Mouse (Mus musculus) lung, adult 2 months (tissue): Measurements from ENCODE around the gene Tmem171. TPM values are rescaled to one million over a fixed set of nuclear protein-coding genes. Genes with fewer than 3 reads are reported as not detected.

Experiments used
- DNase-seq: peaks from one replicate; pipeline ENCODE4 v3.0.0; 2022
- H3K4me1 ChIP-seq: fragments of 200-500 bp; 2 replicates; pipeline ENCODE4 v1.6.1; 2011; ENCODE audit warnings: low read length; ENCODE audit not compliant: control insufficient read depth, insufficient read depth
- H3K4me3 ChIP-seq: fragments of 200-500 bp; replicated peaks from 2 replicates; pipeline ENCODE3; 2011; ENCODE audit warnings: low read depth, mild to moderate bottlenecking, control low read depth, low read length; ENCODE audit errors: extremely low read depth
- CTCF ChIP-seq: fragments of 200-500 bp; IDR thresholded peaks from 2 replicates; pipeline ENCODE4 v1.5.1; 2011; ENCODE audit warnings: mild to moderate bottlenecking, low read length, control low read depth; ENCODE audit not compliant: insufficient read depth
- POLR2A ChIP-seq: fragments of 200-500 bp; IDR thresholded peaks from 2 replicates; pipeline ENCODE4 v1.6.1; 2011; ENCODE audit warnings: low read depth, mild to moderate bottlenecking, control low read depth, low read length, borderline replicate concordance; ENCODE audit errors: extremely low read depth
- WGBS: fragments of 180-500 bp; shearing (Covaris S2); methylation state at CpG from one replicate; pipeline ENCODE4 v1.1.7; 2018; 5-methylcytosine and 5-hydroxymethylcytosine counted together
- polyA plus RNA-seq: library from polyadenylated mRNA; depleted of rRNA; stranded (reverse); fragments of >200 nt; gene quantifications from 2 replicates; pipeline ENCODE4 v1.2.3, GENCODE M21; 2012

The Tmem171 gene
- polyA plus RNA-seq, 1 experiment: 6.6 TPM

GRCm38 (mm10) chr13:98680470-98681060 is 14.1 kb downstream of the Tmem171 start:
- TF ChIP-seq CTCF: no peak
- TF ChIP-seq POLR2A: no peak
- Histone ChIP-seq H3K4me1 (no peaks in the 10 kb centered on the region), H3K4me3 (no peak overlapping the region)
- WGBS: 67% methylated on average over 5 of the region's 5 CpGs
- DNase-seq: no peak

GRCm38 (mm10) chr13:98679631-98680041 is 15.0 kb downstream of the Tmem171 start:
- Histone ChIP-seq H3K4me3 (no peak overlapping the region), H3K4me1 (no peaks in the 10 kb centered on the region)
- no peak for DNase-seq
- no peak for TF ChIP-seq POLR2A
- TF ChIP-seq CTCF: no peak
- 34% methylated on average over 4 of the region's 4 CpGs for WGBS

- WGBS: 95% methylated on average over 1 of the region's 1 CpGs
- no peak for TF ChIP-seq CTCF
- TF ChIP-seq POLR2A: no peak
- Histone ChIP-seq H3K4me1 (no peaks in the 10 kb centered on the region), H3K4me3 (no peak overlapping the region)
- no peak for DNase-seq
These were observed 15.4 kb downstream of the Tmem171 start for GRCm38 (mm10) chr13:98679230-98679629.

DNA sequence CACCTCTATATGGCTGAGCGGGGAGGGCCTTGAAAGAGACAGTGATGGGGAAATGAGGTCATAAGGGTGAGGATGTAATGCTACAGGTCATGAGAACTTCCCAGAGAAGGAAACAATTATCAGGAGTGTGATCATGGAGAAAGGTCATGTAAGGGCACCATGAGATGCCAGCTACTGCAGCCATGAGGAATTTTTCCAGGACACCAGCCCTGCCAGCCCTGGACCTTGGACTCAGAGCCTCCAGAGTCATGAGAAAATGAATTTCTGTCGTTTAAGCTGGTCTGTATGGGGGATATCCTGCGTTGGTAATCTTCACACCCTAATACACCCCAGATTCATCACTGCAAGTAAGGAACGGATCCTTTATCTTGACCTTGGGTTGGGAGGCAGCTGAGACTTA is 20.7 kb downstream of the Tmem171 start:
- WGBS: 65% methylated on average over 4 of the region's 4 CpGs
- no peak for DNase-seq
- H3K4me3 ChIP-seq: no peak overlapping the region
- no peak for TF ChIP-seq CTCF
- TF ChIP-seq POLR2A: no peak
- H3K4me1 ChIP-seq: no peaks in the 10 kb centered on the region

GRCm38 (mm10) chr13:98669296-98669695 is 25.3 kb downstream of the Tmem171 start:
- no peak overlapping the region for H3K4me3 ChIP-seq
- WGBS: 77% methylated on average over 3 of the region's 3 CpGs
- DNase-seq: no peak
- TF ChIP-seq CTCF: no peak
- no peak for TF ChIP-seq POLR2A
- no peaks in the 10 kb centered on the region for H3K4me1 ChIP-seq

GRCm38 (mm10) chr13:98667316-98667715 is 27.3 kb downstream of the Tmem171 start:
- Histone ChIP-seq H3K4me1 (no peaks in the 10 kb centered on the region), H3K4me3 (no peak overlapping the region)
- no peak for DNase-seq
- no peak for TF ChIP-seq CTCF
- no peak for TF ChIP-seq POLR2A
- WGBS: 64% methylated on average over 3 of the region's 3 CpGs

GRCm38 (mm10) chr13:98665240-98665639 is 29.4 kb downstream of the Tmem171 start:
- DNase-seq: no peak
- Histone ChIP-seq H3K4me1 (no peaks in the 10 kb centered on the region), H3K4me3 (no peak overlapping the region)
- WGBS: 70% methylated on average over 10 of the region's 10 CpGs
- TF ChIP-seq POLR2A: no peak
- no peak for TF ChIP-seq CTCF

GRCm38 (mm10) chr13:98662173-98662675 is 32.4 kb downstream of the Tmem171 start:
- Histone ChIP-seq H3K4me3 (no peak overlapping the region), H3K4me1 (no peaks in the 10 kb centered on the region)
- WGBS: 78% methylated on average over 4 of the region's 4 CpGs
- TF ChIP-seq POLR2A (no peak), CTCF (no peak)
- no peak for DNase-seq

DNA sequence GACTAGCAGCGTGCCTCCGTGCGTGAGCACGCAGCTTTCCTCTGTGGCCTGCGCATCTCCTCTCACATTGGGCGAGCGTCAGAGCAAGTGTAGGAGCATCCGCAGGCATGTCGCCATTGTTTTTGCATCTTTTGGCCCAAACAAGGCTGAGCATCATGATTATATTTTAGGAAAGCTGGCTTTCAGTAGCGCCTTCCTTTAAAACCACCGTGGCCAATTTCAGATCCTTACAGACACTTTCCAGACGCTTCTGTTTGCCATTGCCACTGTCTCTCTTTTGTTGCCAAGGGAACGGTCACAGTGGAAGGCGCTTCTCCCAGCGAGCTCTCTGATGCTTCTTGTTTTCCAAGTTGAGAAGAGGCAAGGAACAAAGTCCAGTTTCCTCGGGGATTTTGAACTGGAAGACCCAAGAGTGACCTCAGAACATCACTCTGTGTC is 38.6 kb downstream of the Tmem171 start:
- 75% methylated on average over 16 of the region's 16 CpGs for WGBS
- H3K4me1 ChIP-seq: no peaks in the 10 kb centered on the region; the same call in 1 of the 2 replicates
- DNase-seq: no peak
- TF ChIP-seq CTCF (no peak), POLR2A (no peak)
- H3K4me3 ChIP-seq: no peak overlapping the region

DNA sequence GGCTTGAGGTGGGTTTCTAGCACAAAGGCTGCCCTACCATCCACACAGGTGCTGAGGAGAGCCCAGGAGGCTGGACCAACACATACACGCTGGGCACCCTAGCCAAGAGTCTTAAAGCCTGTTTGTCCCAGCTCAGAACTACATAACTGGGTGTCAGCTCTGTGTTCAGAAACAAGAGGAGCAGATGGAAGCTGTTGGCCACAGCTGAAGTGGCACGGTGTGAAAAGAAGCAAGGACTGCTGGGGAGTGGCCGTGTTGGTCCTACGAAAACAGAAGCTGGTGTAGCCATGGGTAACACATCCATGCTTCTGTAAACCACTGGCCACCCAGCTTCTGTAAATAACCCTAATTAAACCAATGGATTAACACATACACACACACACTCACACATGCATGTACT is 39.3 kb downstream of the Tmem171 start:
- Histone ChIP-seq H3K4me3 (no peak overlapping the region), H3K4me1 (no peaks in the 10 kb centered on the region; the same call in 1 of the 2 replicates)
- no peak for TF ChIP-seq POLR2A
- TF ChIP-seq CTCF: no peak
- WGBS: 70% methylated on average over 4 of the region's 4 CpGs
- no peak for DNase-seq
